Mouse (Mus musculus): ENCODE results near the gene BC004004.

The BC004004 gene

DNA sequence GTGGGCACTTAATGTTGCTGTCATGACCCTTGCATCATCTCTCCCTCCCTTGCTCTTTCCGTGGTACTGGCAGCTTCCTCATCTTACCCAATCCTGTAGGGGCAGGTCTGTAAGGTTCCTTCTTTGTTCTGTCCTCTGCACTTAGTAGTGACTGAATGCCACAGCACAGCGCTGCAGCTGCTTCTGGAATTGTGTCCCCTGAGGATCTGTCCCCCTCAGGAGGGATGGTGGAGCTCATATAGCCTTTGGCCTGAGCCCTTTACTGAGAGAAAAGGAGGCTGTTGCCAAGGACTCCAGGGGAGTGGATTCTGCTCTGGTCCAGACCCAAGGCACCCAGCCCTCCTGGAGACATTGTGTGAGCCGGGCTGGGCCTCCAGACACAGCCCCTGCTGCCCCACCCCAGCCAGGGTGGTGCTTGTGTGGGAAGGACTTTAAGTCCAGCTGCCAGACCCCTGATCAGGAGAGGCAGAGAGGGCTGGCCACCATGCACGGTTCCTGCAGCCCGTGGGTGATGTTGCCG, 50.2 kb downstream of the BC004004 start:
- no peaks in the 10 kb centered on the region for H3K36me3 ChIP-seq (ENCODE audit: insufficient read depth, low read length)
- H3K4me1 ChIP-seq (replicated peaks; ENCODE audit: low read depth, low read length), result peaks cover 37% of the 10 kb centered on the region
- H3K4me3 ChIP-seq (replicated peaks; ENCODE audit: low read length), result 0 out of 2 replicates have a peak overlapping the region, but pooled peaks have one; percentile 14
- H3K27me3 ChIP-seq (ENCODE audit: insufficient read depth, low read length), result peaks cover 52% of the 10 kb centered on the region
- TF ChIP-seq CTCF (conservative IDR thresholded peaks at IDR 0.05; ENCODE audit: low read length) (no peak), POU5F1 (IDR thresholded peaks at IDR 0.05; ENCODE audit: borderline replicate concordance, low read length) (no peak), NANOG (IDR thresholded peaks at IDR 0.05; ENCODE audit: borderline replicate concordance, low read length) (no peak)
- H3K9me3 ChIP-seq (ENCODE audit: low read length), result no peaks in the 10 kb centered on the region

DNA sequence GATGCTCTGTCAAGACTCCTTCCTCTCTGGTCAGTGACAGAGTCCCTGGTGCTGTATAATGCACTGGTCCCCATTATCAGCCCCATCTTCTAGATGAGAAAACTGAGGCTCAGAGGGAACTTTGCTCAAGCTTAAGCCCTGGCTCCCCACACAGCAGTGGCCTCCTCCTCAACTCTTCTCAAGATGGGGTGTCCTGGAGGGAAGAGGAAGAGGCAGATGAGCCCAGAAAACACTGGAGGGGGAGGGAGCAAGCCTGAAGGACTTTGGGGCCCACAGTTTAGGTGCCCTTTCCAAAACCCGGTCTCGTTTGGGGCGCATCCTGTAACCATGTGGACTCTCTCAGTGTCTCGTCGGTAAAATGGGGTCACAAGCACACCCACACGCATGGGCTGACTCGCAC, 50.9 kb downstream of the BC004004 start:
- Histone ChIP-seq H3K9me3 (ENCODE audit: low read length) (no peaks in the 10 kb centered on the region), H3K4me3 (replicated peaks; ENCODE audit: low read length) (no peak overlapping the region), H3K36me3 (ENCODE audit: insufficient read depth, low read length) (no peaks in the 10 kb centered on the region), H3K27me3 (ENCODE audit: insufficient read depth, low read length) (peaks cover 58% of the 10 kb centered on the region), H3K4me1 (replicated peaks; ENCODE audit: low read depth, low read length) (peaks cover 37% of the 10 kb centered on the region)
- no peak for TF ChIP-seq NANOG (IDR thresholded peaks at IDR 0.05; ENCODE audit: borderline replicate concordance, low read length)

DNA sequence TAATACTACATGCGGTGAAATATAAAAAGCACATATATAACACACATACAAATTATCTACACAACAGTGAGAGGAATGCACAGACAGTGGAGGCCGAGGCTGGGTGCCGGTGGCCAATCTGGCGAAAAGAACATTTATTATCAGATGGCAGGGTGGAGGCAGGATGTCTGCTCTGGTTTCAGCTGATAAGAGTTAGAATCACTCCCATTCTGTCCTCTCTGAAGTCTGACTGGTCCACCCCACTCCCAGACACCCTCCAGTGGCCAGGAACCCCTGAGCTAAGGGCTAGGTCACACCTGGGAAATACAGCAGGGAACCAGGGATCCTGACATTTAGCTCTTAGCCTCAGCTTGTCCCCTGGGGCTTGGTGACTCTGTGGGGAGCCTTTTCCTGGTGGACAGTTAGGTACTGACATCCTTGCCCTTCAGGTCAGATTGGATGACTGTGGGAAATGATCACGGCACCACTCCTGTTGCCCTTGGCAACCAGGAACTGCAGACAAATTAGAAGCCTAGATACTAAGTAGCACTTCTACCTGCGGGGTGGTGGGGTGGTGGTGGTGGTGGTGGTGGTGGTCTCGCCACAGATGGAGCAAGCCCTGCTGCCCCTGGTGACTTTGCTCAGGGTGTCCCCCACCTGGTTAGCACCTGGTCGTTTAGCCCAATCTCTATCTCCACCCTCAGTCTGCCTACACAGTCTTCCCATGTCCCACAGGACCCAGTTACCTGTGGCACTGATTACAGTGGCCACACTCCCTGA, 51.5 kb downstream of the BC004004 start:
- Histone ChIP-seq H3K27me3 (ENCODE audit: insufficient read depth, low read length) (peaks cover 61% of the 10 kb centered on the region), H3K4me3 (replicated peaks; ENCODE audit: low read length) (no peak overlapping the region), H3K36me3 (ENCODE audit: insufficient read depth, low read length) (no peaks in the 10 kb centered on the region), H3K9me3 (ENCODE audit: low read length) (no peaks in the 10 kb centered on the region), H3K4me1 (replicated peaks; ENCODE audit: low read depth, low read length) (peaks cover 37% of the 10 kb centered on the region)
- TF ChIP-seq NANOG (IDR thresholded peaks at IDR 0.05; ENCODE audit: borderline replicate concordance, low read length), result no peak
- no peak for TF ChIP-seq POU5F1 (IDR thresholded peaks at IDR 0.05; ENCODE audit: borderline replicate concordance, low read length)
- no peak for TF ChIP-seq CTCF (conservative IDR thresholded peaks at IDR 0.05; ENCODE audit: low read length)

- peaks cover 48% of the 10 kb centered on the region for H3K4me1 ChIP-seq (replicated peaks; ENCODE audit: low read depth, low read length)
- H3K36me3 ChIP-seq (ENCODE audit: insufficient read depth, low read length), result no peaks in the 10 kb centered on the region
- no peak for TF ChIP-seq NANOG (IDR thresholded peaks at IDR 0.05; ENCODE audit: borderline replicate concordance, low read length)
- no peak for TF ChIP-seq POU5F1 (IDR thresholded peaks at IDR 0.05; ENCODE audit: borderline replicate concordance, low read length)
- TF ChIP-seq CTCF (conservative IDR thresholded peaks at IDR 0.05; ENCODE audit: low read length), result no peak
- peak overlapping the region; percentile 70 for H3K4me3 ChIP-seq (replicated peaks; ENCODE audit: low read length)
- H3K9me3 ChIP-seq (ENCODE audit: low read length), result no peaks in the 10 kb centered on the region
- H3K27me3 ChIP-seq (ENCODE audit: insufficient read depth, low read length), result peaks cover 71% of the 10 kb centered on the region
Measured at GRCm38 (mm10) chr17:29321765-29322602, 53.4 kb downstream of the BC004004 start.

DNA sequence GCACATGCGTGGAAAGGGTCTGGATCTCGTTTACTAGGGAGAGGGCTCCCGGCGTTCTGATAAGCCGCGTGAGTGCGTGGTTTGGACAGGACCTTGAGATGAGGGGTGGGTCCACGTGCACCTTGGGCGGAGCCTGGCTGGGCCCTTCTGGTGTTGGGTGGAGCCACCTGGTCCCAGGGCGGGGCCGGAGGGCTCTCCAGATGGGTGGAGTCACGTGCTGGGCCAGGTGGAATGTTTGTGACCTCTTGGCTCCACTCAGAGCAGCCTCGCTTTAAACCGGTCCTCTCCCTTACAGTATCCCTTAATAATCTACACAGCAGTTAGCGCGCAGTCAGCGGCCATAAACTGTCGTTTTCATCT, 54.0 kb downstream of the BC004004 start:
- Histone ChIP-seq H3K36me3 (ENCODE audit: insufficient read depth, low read length) (no peaks in the 10 kb centered on the region), H3K27me3 (ENCODE audit: insufficient read depth, low read length) (peaks cover 77% of the 10 kb centered on the region)
- TF ChIP-seq POU5F1 (IDR thresholded peaks at IDR 0.05; ENCODE audit: borderline replicate concordance, low read length) (no peak), NANOG (IDR thresholded peaks at IDR 0.05; ENCODE audit: borderline replicate concordance, low read length) (no peak), CTCF (conservative IDR thresholded peaks at IDR 0.05; ENCODE audit: low read length) (no peak)

DNA sequence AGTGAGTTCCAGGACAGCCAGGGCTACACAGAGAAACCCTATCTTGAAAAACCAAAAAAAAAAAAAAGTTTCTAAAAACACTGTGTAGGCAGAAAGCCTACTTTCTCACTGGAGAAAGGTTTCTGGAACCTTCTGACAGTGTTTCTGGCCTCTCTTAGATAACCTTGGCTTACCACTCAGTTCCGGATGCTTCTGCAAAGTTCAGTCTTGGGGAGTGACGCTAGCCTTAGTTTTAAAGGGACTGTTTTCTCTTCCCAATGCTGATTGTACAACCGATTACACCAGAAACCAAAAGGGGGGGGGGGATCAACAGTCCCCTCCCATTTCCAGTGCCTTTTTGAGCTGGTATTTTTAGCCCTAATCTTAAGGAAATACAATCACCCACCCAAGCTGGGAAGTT, 55.0 kb downstream of the BC004004 start:
- Histone ChIP-seq H3K4me1 (replicated peaks; ENCODE audit: low read depth, low read length) (peaks cover 61% of the 10 kb centered on the region), H3K36me3 (ENCODE audit: insufficient read depth, low read length) (no peaks in the 10 kb centered on the region), H3K9me3 (ENCODE audit: low read length) (no peaks in the 10 kb centered on the region), H3K27me3 (ENCODE audit: insufficient read depth, low read length) (peaks cover 85% of the 10 kb centered on the region), H3K4me3 (replicated peaks; ENCODE audit: low read length) (no peak overlapping the region)
- no peak for TF ChIP-seq NANOG (IDR thresholded peaks at IDR 0.05; ENCODE audit: borderline replicate concordance, low read length)
- no peak for TF ChIP-seq POU5F1 (IDR thresholded peaks at IDR 0.05; ENCODE audit: borderline replicate concordance, low read length)
- no peak for TF ChIP-seq CTCF (conservative IDR thresholded peaks at IDR 0.05; ENCODE audit: low read length)

More for the DNA sequence above, 54.0 kb downstream of the BC004004 start:
- H3K4me3 ChIP-seq (replicated peaks; ENCODE audit: low read length), result peak overlapping the region; percentile 70
- H3K4me1 ChIP-seq (replicated peaks; ENCODE audit: low read depth, low read length), result peaks cover 54% of the 10 kb centered on the region
- no peaks in the 10 kb centered on the region for H3K9me3 ChIP-seq (ENCODE audit: low read length)

DNA sequence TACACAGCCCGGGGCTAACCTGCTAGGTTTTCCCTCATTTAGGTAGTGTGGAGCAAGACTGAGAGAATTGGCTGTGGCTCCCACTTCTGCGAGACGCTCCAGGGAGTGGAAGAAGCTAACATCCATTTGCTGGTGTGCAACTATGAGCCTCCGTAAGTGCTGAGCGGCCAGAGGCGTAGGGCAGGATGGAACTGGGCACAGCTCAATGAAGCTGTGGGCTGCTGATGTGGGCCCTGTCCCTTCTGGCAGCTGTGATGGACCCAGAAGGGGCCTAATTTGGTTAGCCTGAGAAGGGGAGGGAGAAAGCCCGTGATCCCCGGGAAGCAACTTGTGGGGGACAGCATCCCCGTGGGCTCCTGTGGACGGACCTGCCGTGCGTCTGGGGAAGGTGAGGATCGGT, 57.2 kb downstream of the BC004004 start:
- Histone ChIP-seq H3K36me3 (ENCODE audit: insufficient read depth, low read length) (peaks cover 10% of the 10 kb centered on the region), H3K9me3 (ENCODE audit: low read length) (no peaks in the 10 kb centered on the region)
- TF ChIP-seq POU5F1 (IDR thresholded peaks at IDR 0.05; ENCODE audit: borderline replicate concordance, low read length), result no peak
- no peak for TF ChIP-seq NANOG (IDR thresholded peaks at IDR 0.05; ENCODE audit: borderline replicate concordance, low read length)
- no peak for TF ChIP-seq CTCF (conservative IDR thresholded peaks at IDR 0.05; ENCODE audit: low read length)

More for the DNA sequence above, 57.2 kb downstream of the BC004004 start:
- Histone ChIP-seq H3K4me3 (replicated peaks; ENCODE audit: low read length) (peak overlapping the region; percentile 69), H3K27me3 (ENCODE audit: insufficient read depth, low read length) (peaks cover 71% of the 10 kb centered on the region), H3K4me1 (replicated peaks; ENCODE audit: low read depth, low read length) (peaks cover 64% of the 10 kb centered on the region)

Data from E14TG2a.4 (cell line).